Mouse (Mus musculus): ENCODE measurements around the gene Plb1. TPM values are rescaled to one million over a fixed set of nuclear protein-coding genes. Genes with fewer than 3 reads are reported as not detected.

Plb1 gene
- polyA plus RNA-seq (2012; ENCODE audit: insufficient read depth, low replicate concordance) = not detected in 2 replicates

- TF ChIP-seq FLI1 (IDR thresholded peaks at IDR 0.05; ENCODE audit: low read length) (no peak), GATA1 (IDR thresholded peaks at IDR 0.05; ENCODE audit: borderline replicate concordance, low read length) (no peak)
- peaks cover 23% of the 10 kb centered on the region for H3K27me3 ChIP-seq (replicated peaks)
- H3K4me1 ChIP-seq = no peaks in the 10 kb centered on the region
- H3K4me3 ChIP-seq (replicated peaks) = no peak within 1 kb of the TSS
- H3K9me3 ChIP-seq = no peaks in the 10 kb centered on the region
- no peaks in the 10 kb centered on the region for H3K36me3 ChIP-seq (replicated peaks; ENCODE audit: low read length)
Measured at GRCm38 (mm10) chr5:32232474-32232873, at the start of gene Plb1. Plb1 (plus strand) TSS chr5:32232708.

GRCm38 (mm10) chr5:32182885-32183629 is 49.5 kb upstream of the Plb1 start:
- H3K4me3 ChIP-seq (replicated peaks) = no peak overlapping the region
- 0 out of 2 replicates have a peak, but pooled peaks cover 5% of the 10 kb centered on the region for H3K9me3 ChIP-seq
- H3K27me3 ChIP-seq (replicated peaks) = peaks cover 15% of the 10 kb centered on the region
- H3K4me1 ChIP-seq = peaks cover 54% of the 10 kb centered on the region
- TF ChIP-seq FLI1 (IDR thresholded peaks at IDR 0.05; ENCODE audit: low read length) (no peak), GATA1 (IDR thresholded peaks at IDR 0.05; ENCODE audit: borderline replicate concordance, low read length) (no peak)
- no peaks in the 10 kb centered on the region for H3K36me3 ChIP-seq (replicated peaks; ENCODE audit: low read length)

DNA sequence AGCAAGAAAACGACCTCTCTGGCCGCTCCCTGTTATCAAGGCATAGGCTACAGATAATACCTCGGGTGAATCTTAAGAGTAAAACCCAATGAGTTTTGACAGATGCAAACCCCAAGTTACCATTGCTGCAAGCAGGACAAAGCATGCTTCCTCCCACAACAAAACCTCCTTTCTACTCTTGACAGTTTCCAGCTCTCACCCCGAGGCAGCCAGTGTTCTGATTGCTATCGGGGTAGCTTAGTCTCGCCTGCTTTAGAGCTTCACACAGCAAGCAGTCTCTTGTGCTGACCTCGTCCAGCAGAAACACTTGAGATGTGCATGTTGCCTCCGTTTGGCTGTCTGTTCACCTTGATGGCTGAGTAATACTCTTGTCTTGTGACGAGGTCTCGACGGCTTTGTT is 44.8 kb upstream of the Plb1 start:
- Histone ChIP-seq H3K36me3 (replicated peaks; ENCODE audit: low read length) (no peaks in the 10 kb centered on the region), H3K9me3 (no peaks in the 10 kb centered on the region), H3K27me3 (replicated peaks) (peaks cover 6% of the 10 kb centered on the region), H3K4me1 (peaks cover 68% of the 10 kb centered on the region), H3K4me3 (replicated peaks) (no peak overlapping the region)
- TF ChIP-seq FLI1 (IDR thresholded peaks at IDR 0.05; ENCODE audit: low read length) (no peak), GATA1 (IDR thresholded peaks at IDR 0.05; ENCODE audit: borderline replicate concordance, low read length) (no peak)

DNA sequence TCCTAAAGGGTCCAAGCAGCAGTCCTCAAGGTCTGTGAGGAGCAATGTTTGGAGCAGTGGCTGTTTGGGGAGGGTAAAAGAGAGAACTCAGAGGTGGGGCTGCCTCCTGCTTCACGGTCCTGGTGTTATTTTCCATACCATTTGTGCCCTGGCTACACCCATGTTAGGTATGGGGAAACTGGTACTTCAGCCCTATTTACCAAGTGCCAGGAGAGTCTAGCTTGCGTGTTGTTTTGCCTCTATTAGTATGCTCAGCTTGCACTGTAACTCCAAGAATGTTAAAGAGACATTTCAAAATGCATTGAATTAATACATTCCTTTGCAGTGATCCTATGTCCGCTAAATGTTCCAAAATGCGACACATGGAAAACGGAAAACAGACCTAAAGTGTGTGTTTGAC is 41.2 kb upstream of the Plb1 start:
- TF ChIP-seq GATA1 (IDR thresholded peaks at IDR 0.05; ENCODE audit: borderline replicate concordance, low read length) (no peak), FLI1 (IDR thresholded peaks at IDR 0.05; ENCODE audit: low read length) (no peak)
- no peaks in the 10 kb centered on the region for H3K9me3 ChIP-seq
- H3K27me3 ChIP-seq (replicated peaks) = no peaks in the 10 kb centered on the region
- H3K4me1 ChIP-seq = peaks cover 69% of the 10 kb centered on the region
- no peaks in the 10 kb centered on the region for H3K36me3 ChIP-seq (replicated peaks; ENCODE audit: low read length)
- H3K4me3 ChIP-seq (replicated peaks) = no peak overlapping the region

GRCm38 (mm10) chr5:32192016-32192845 is 40.3 kb upstream of the Plb1 start:
- no peaks in the 10 kb centered on the region for H3K9me3 ChIP-seq
- peaks cover 71% of the 10 kb centered on the region for H3K4me1 ChIP-seq
- TF ChIP-seq FLI1 (IDR thresholded peaks at IDR 0.05; ENCODE audit: low read length) = no peak
- TF ChIP-seq GATA1 (IDR thresholded peaks at IDR 0.05; ENCODE audit: borderline replicate concordance, low read length) = no peak
- H3K4me3 ChIP-seq (replicated peaks) = peak overlapping the region; percentile 78
- no peaks in the 10 kb centered on the region for H3K36me3 ChIP-seq (replicated peaks; ENCODE audit: low read length)
- no peaks in the 10 kb centered on the region for H3K27me3 ChIP-seq (replicated peaks)

DNA sequence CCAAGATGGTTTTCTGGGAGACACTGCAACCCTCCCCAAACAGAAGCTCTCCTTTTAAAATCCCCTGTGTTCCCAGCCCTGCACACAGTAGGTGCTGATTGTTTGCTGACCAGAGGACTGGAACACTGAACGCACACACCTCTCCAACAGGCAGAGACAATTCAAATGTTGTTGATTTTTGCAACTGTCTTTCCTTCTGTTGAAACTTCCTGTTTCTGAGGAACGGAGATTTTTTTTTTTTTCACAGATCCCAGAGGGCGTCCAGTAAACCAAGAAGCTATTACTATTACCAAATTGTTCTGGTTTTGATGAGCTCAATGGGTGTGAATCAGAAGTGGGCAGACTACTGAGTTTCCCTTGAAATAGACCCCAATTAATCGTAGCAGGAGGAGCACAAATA is 38.3 kb upstream of the Plb1 start:
- H3K4me1 ChIP-seq = peaks cover 88% of the 10 kb centered on the region
- no peaks in the 10 kb centered on the region for H3K36me3 ChIP-seq (replicated peaks; ENCODE audit: low read length)
- no peaks in the 10 kb centered on the region for H3K9me3 ChIP-seq

DNA sequence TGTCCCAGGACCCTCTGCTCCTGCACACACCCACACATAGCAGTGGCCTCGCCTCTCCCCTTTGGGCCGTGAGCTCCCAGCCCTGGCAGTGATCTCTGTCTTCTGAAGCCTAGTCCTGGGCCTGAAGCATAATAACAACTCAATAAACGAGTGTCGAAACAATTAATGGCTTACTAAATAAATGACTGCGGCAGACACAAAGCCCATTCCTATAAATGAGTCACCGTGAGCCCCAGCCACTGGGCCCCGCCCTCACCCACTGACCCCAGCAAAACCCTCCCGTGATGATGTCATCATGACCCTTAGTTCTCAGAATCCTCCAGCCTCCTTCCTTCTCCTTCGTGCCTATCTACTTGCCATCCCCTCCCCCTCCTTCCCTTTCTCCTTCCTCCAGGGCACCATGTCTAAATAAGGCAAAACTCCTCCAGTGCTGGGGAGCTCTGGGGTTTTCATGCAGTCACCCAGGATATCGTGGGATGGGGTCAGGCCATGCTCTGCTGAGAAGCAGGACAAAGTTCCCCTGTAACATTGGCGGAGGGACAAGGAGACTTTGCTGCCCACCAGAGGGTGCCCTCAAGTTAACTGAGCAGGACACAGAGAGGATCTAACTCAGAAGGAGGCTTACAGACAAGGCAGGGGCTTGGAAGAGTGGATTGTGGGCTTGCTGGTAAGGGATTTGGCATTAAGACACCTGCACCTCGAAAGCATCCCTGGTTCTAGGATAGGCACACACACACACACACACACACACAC is 36.5 kb upstream of the Plb1 start:
- no peaks in the 10 kb centered on the region for H3K9me3 ChIP-seq
- TF ChIP-seq FLI1 (IDR thresholded peaks at IDR 0.05; ENCODE audit: low read length) (no peak), GATA1 (IDR thresholded peaks at IDR 0.05; ENCODE audit: borderline replicate concordance, low read length) (no peak)
- peak overlapping the region; percentile 83 for H3K4me3 ChIP-seq (replicated peaks)
- H3K27me3 ChIP-seq (replicated peaks) = no peaks in the 10 kb centered on the region
- H3K36me3 ChIP-seq (replicated peaks; ENCODE audit: low read length) = no peaks in the 10 kb centered on the region
- peaks cover 91% of the 10 kb centered on the region for H3K4me1 ChIP-seq

More for the DNA sequence above, 38.3 kb upstream of the Plb1 start:
- TF ChIP-seq FLI1 (IDR thresholded peaks at IDR 0.05; ENCODE audit: low read length) = no peak
- TF ChIP-seq GATA1 (IDR thresholded peaks at IDR 0.05; ENCODE audit: borderline replicate concordance, low read length) = no peak
- Histone ChIP-seq H3K4me3 (replicated peaks) (no peak overlapping the region), H3K27me3 (replicated peaks) (no peaks in the 10 kb centered on the region)

- Histone ChIP-seq H3K27me3 (replicated peaks) (no peaks in the 10 kb centered on the region), H3K36me3 (replicated peaks; ENCODE audit: low read length) (no peaks in the 10 kb centered on the region), H3K4me1 (peaks cover 78% of the 10 kb centered on the region), H3K4me3 (replicated peaks) (peak overlapping the region; percentile 25), H3K9me3 (no peaks in the 10 kb centered on the region)
- TF ChIP-seq GATA1 (IDR thresholded peaks at IDR 0.05; ENCODE audit: borderline replicate concordance, low read length) (no peak), FLI1 (IDR thresholded peaks at IDR 0.05; ENCODE audit: low read length) (no peak)
Measured at GRCm38 (mm10) chr5:32197698-32198097, 34.8 kb upstream of the Plb1 start.

DNA sequence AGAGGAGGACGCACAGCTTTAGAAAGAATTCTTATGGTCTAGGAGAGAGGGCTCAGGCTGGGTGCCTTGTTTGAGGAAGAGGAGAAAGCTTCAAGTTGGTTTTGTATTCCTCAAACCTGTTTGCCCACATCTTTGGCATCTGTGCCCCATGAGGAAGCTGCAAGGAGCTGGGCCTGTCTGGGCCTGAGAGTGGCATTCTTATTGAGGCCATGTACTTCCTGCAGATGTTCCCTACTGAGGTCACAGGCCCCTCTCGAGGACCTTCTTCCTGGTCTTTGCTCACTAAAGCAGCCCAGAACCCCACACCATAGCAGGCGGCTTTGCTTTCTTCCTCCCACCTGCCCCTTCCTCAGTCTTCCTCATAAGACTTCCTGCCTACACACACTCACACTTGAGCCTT is 33.4 kb upstream of the Plb1 start:
- H3K36me3 ChIP-seq (replicated peaks; ENCODE audit: low read length) = no peaks in the 10 kb centered on the region
- H3K9me3 ChIP-seq = no peaks in the 10 kb centered on the region
- H3K4me3 ChIP-seq (replicated peaks) = no peak overlapping the region
- TF ChIP-seq FLI1 (IDR thresholded peaks at IDR 0.05; ENCODE audit: low read length) (no peak), GATA1 (IDR thresholded peaks at IDR 0.05; ENCODE audit: borderline replicate concordance, low read length) (no peak)
- H3K4me1 ChIP-seq = peaks cover 71% of the 10 kb centered on the region
- H3K27me3 ChIP-seq (replicated peaks) = no peaks in the 10 kb centered on the region

Data from megakaryocyte, embryonic 14.5 days (primary cell).